Mouse (Mus musculus) lung, postnatal 0 days (tissue): ENCODE results near the gene Enpep. TPM values are rescaled to one million over a fixed set of nuclear protein-coding genes. Genes with fewer than 3 reads are reported as not detected.

Experiments
- ATAC-seq: fragments of 200-750 bp; cut with Nextera tagmentation; 2 replicates; pipeline ENCODE4 v1.8.0; 2017; ENCODE audit warnings: moderate library complexity
- DNase-seq: peaks from one replicate; pipeline ENCODE4 v3.0.0-alpha.2; 2016; ENCODE audit warnings: low spot score
- H3K27ac ChIP-seq: fragments of 300-500 bp; sonication (generic); 2 replicates; pipeline ENCODE4 v1.5.1; 2014; ENCODE audit warnings: antibody characterized with exemption, mild to moderate bottlenecking, low read length, mixed read lengths
- H3K27me3 ChIP-seq: fragments of 300-500 bp; sonication (generic); replicated peaks from 2 replicates; pipeline ENCODE4 v1.6.1; 2014; ENCODE audit warnings: low read length, mixed read lengths; ENCODE audit not compliant: insufficient read depth
- H3K36me3 ChIP-seq: fragments of 300-500 bp; sonication (generic); 2 replicates; pipeline ENCODE4 v1.6.1; 2014; ENCODE audit warnings: low read length, mixed read lengths; ENCODE audit not compliant: insufficient read depth
- H3K4me1 ChIP-seq: fragments of 300-500 bp; sonication (generic); 2 replicates; pipeline ENCODE4 v1.6.1; 2014; ENCODE audit warnings: antibody characterized with exemption, low read depth, low read length, mixed read lengths; ENCODE audit not compliant: insufficient read depth
- H3K4me2 ChIP-seq: fragments of 300-500 bp; sonication (generic); replicated peaks from 2 replicates; pipeline ENCODE4 v1.6.1; 2014; ENCODE audit warnings: low read depth, mild to moderate bottlenecking, low read length, moderate library complexity, mixed read lengths
- H3K4me3 ChIP-seq: fragments of 300-500 bp; sonication (generic); 2 replicates; pipeline ENCODE4 v1.5.1; 2014; ENCODE audit warnings: low read depth, low read length
- H3K9ac ChIP-seq: fragments of 300-500 bp; sonication (generic); replicated peaks from 2 replicates; pipeline ENCODE4 v1.6.1; 2014; ENCODE audit warnings: low read depth, mild to moderate bottlenecking
- H3K9me3 ChIP-seq: fragments of 300-500 bp; sonication (generic); 2 replicates; pipeline ENCODE4 v1.6.1; 2016; ENCODE audit warnings: low read length, mixed read lengths
- CTCF ChIP-seq: IDR thresholded peaks from 2 replicates; pipeline ENCODE4 v1.5.1; 2016; ENCODE audit warnings: antibody characterized with exemption, mild to moderate bottlenecking
- EP300 ChIP-seq: IDR thresholded peaks from 2 replicates; pipeline ENCODE4 v1.6.1; 2016; ENCODE audit warnings: antibody characterized with exemption, mild to moderate bottlenecking, control low read depth
- WGBS: fragments of 180-500 bp; shearing (Covaris S2); extraction: QIAGEN DNeasy Blood & Tissue Kit; methylation state at CpG from one replicate; pipeline ENCODE4 v1.1.7; 2014; 5-methylcytosine and 5-hydroxymethylcytosine counted together
- polyA plus RNA-seq: library from polyadenylated mRNA; unstranded; fragments of >200 nt; fragmentation: Nextera tagmentation; extraction: Ambion mirVana; gene quantifications from 2 replicates; pipeline ENCODE4 v1.2.1, GENCODE M21; 2015

Enpep gene
- polyA plus RNA-seq, 1 experiment from 2014 or later, result 106 TPM

DNA sequence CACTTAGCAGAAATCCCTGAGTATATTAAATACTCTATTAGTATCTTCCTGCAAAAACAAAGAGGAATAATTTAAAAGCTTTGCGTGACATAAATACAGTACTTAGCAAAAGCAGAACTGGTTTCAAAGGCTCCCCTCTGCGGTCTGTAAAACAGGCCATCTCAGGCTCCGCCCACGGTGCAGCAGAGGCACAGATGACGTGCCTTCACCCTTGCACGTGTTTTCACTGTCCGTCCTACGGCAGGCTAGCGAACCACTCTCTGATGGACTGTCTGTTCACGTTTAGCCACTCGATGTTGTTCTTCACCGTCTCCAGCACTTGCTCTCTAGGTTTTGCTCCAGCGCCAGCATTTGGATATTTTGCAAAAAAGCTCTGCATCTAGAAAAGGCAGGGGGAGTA lies 62.5 kb downstream of the Enpep start:
- Histone ChIP-seq H3K4me1 (no peaks in the 10 kb centered on the region), H3K9ac (no peak overlapping the region), H3K27ac (no peak overlapping the region), H3K27me3 (no peaks in the 10 kb centered on the region), H3K4me2 (no peak overlapping the region), H3K9me3 (no peaks in the 10 kb centered on the region), H3K4me3 (no peak overlapping the region), H3K36me3 (no peaks in the 10 kb centered on the region)
- peak; percentile 8 for DNase-seq
- WGBS, result 47% methylated on average over 13 of the region's 13 CpGs
- ATAC-seq, result no peak
- no peak for TF ChIP-seq EP300
- TF ChIP-seq CTCF, result no peak

DNA sequence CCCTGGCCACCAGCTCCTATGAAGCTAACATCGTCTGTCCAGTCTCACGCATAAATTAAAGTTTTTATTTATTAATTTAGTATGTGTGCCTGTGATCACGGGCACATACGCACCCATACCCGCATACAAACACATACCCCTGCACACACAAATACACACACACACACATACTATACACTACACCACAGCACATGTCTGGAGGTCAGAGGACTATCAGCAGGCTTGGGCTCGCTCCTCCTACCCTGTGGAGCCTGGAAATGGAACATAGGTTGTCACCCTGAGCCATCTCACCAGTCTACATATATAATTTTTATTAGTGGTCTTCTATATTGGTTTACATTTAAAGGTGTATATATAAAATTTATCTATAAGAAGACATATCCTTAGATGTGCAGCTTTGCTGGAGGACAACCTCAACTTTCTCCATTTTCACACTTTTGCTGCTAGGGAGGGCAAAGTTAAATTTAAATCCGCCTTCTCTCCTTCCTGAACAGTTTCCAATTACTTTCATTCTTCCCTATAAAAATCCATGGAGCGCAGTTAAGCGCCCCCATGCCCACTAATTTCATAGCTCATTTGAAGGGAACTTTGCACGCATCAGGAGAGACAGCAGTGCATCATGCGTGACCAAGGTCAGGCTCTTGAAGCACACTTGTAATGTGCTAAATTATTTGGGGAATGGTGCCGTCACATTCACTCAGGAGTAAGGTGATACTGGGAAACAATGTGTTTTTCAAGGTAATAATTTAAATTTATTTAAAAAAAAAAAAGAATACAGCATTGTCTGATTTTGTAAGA lies 63.4 kb downstream of the Enpep start:
- TF ChIP-seq EP300 (no peak), CTCF (no peak)
- H3K4me1 ChIP-seq, result no peaks in the 10 kb centered on the region
- 90% methylated on average over 12 of the region's 12 CpGs for WGBS
- H3K36me3 ChIP-seq, result no peaks in the 10 kb centered on the region
- H3K4me3 ChIP-seq, result no peak overlapping the region
- H3K4me2 ChIP-seq, result no peak overlapping the region
- no peaks in the 10 kb centered on the region for H3K27me3 ChIP-seq
- no peaks in the 10 kb centered on the region for H3K9me3 ChIP-seq
- ATAC-seq (no peak), DNase-seq (no peak)
- H3K9ac ChIP-seq, result no peak overlapping the region
- H3K27ac ChIP-seq, result no peak overlapping the region

DNA sequence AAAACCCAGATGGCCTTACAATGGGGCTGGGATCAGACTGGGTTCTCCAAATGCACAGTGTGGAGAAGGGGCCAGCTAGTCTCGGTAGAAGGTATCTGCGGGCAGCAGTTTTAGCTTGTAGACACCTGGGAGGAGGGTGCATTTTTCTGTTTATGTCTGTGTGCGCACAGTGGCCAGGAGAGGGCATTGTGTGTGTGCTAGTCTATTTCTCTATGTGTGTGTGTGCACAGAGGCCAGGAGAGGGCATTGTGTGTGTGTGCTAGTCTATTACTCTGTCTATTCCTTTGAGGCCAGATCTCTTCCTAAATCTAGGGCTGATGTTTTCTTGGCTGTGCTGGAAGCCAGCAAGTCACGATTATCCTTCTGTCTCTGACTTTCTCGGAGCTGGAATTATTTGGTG lies 74.0 kb downstream of the Enpep start:
- ATAC-seq, result no peak
- H3K27ac ChIP-seq, result no peak overlapping the region
- no peaks in the 10 kb centered on the region for H3K9me3 ChIP-seq
- H3K27me3 ChIP-seq, result no peaks in the 10 kb centered on the region
- 73% methylated on average over 5 of the region's 5 CpGs for WGBS
- no peak for TF ChIP-seq EP300
- peak; percentile 21; the same call in 1 of the 2 replicates for TF ChIP-seq CTCF
- no peaks in the 10 kb centered on the region for H3K36me3 ChIP-seq
- H3K4me2 ChIP-seq, result no peak overlapping the region
- no peak overlapping the region for H3K4me3 ChIP-seq
- no peaks in the 10 kb centered on the region for H3K4me1 ChIP-seq
- no peak for DNase-seq
- no peak overlapping the region for H3K9ac ChIP-seq

DNA sequence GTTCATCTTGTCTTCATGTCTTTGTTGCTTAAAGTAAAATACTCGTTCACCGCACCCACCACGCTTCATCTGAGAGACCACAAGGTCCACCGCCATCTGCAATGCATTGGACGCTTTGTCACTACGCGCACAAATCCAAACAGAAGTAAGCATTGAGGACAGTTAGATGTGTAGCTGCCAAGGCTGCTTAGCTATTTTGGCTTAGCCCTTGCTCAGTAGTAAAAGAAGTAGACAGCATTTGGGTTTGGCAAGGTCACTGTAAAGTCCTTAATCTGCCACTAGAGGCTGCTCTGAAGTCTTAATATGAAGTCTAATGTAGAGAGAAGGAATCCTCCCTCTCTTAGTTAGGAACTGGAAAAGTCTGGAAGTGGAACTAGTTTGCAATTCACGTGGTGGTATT lies 75.8 kb downstream of the Enpep start:
- 65% methylated on average over 8 of the region's 8 CpGs for WGBS
- H3K4me2 ChIP-seq, result no peak overlapping the region
- peak; percentile 57 for DNase-seq

DNA sequence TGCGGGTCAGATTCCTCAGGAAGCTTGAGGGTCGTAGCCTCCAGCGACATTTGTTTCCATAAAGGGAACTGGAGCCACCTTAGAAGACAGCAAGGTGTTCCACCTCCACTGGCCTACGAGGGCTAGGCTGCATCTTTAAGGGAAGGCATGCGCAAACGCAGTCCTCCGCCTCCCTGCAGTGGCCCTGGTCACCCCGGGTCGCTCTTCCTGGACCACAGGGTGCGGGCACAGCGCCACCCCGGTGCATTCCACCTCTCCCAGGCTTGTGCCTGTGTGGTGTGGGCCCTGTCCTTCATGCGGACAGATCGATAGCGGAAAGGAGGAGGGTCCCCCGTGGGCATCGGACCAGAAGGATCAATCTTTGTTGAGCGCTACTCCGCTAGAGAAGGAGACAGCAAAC lies 76.2 kb downstream of the Enpep start:
- no peak overlapping the region for H3K27ac ChIP-seq
- ATAC-seq, result no peak
- H3K27me3 ChIP-seq, result no peaks in the 10 kb centered on the region
- no peaks in the 10 kb centered on the region for H3K9me3 ChIP-seq
- no peaks in the 10 kb centered on the region for H3K36me3 ChIP-seq
- H3K4me1 ChIP-seq, result no peaks in the 10 kb centered on the region
- no peak for DNase-seq
- no peak for TF ChIP-seq EP300
- TF ChIP-seq CTCF, result no peak
- H3K4me3 ChIP-seq, result no peak overlapping the region
- H3K9ac ChIP-seq, result no peak overlapping the region
- no peak overlapping the region for H3K4me2 ChIP-seq
- WGBS, result 59% methylated on average over 19 of the region's 19 CpGs

More for the DNA sequence above, 75.8 kb downstream of the Enpep start:
- H3K27me3 ChIP-seq, result no peaks in the 10 kb centered on the region
- no peaks in the 10 kb centered on the region for H3K36me3 ChIP-seq
- no peak overlapping the region for H3K4me3 ChIP-seq
- no peaks in the 10 kb centered on the region for H3K9me3 ChIP-seq
- H3K4me1 ChIP-seq, result no peaks in the 10 kb centered on the region
- ATAC-seq, result no peak
- H3K27ac ChIP-seq, result no peak overlapping the region
- no peak overlapping the region for H3K9ac ChIP-seq
- TF ChIP-seq CTCF (peak; percentile 63), EP300 (no peak)

DNA sequence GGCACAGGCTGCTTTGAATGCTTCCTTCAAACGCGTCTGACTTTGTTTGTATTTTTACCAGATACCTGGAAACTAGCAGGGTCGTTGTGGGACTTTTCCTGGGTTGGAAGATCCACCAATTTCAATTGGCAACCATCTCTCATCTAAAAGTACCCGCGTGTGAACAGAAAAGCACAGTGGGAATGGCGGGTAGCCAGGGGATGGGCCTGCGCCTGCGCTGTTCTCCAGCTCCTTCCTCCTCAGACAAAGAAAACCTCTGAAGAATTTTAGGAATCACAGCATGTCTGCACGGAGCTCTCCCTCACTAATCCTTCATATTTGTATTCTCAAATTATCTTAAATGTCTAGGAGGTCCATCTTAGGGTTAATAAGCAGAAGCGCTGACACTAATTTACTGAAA lies 78.3 kb downstream of the Enpep start:
- Histone ChIP-seq H3K4me1 (no peaks in the 10 kb centered on the region), H3K4me3 (no peak overlapping the region), H3K27ac (no peak overlapping the region), H3K4me2 (no peak overlapping the region), H3K9me3 (no peaks in the 10 kb centered on the region), H3K9ac (no peak overlapping the region), H3K27me3 (no peaks in the 10 kb centered on the region), H3K36me3 (no peaks in the 10 kb centered on the region)
- TF ChIP-seq CTCF (no peak), EP300 (no peak)
- WGBS, result 46% methylated on average over 10 of the region's 10 CpGs
- DNase-seq (no peak), ATAC-seq (no peak)
